ENCODE assay signal across 9 mouse cellular contexts in the genomic region with DNA sequence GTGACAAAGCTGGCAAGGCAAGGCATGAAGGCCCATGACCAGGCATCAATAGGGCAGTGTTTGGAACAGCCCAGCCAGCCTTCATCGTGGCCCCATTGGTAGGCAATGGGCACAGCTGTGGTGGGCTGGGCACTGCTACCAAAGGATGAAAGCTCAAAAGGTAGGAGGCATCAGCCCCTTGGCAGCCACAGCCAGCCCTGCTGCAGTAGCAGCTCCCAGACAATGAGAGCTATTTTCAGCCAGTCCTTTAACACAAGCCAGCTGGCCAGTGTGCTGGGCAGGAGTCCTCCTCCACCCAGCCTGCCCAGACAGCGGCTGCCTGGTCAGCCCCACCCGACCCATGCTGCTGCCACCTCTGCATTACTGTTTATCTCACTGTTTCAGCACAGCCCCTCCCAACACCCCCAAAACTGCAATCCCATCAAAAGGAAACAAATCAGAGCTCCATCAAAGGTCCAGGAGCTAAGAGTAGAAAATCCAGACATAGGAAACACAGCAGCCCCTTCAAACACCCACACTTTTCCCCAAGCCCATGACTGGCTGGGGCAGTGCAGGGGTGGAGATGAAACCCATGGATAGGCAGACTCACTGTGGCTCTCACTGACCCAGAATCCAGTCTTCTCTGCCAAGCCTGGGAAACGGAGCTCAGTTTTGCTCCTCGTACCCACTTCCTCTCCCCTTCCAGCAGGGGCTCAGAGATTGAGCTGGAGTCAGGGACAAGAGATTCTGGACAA. TPM values are rescaled to one million over a fixed set of nuclear protein-coding genes. Genes with fewer than 3 reads are reported as not detected.
DNase-seq lines count a peak whose midpoint lies in the region; ATAC-seq and TF ChIP-seq lines count a peak whose summit lies in the region.
"Had no signal": no experiment of that assay in that cellular context is flagged by ENCODE, and none has a peak within 500 bp of the region (broad histone marks: within the 10 kb centered on the region; RNA-seq: fewer than 3 reads in every experiment).

No protein-coding gene starts in this region.

- no peak overlapping the region for H3K27ac ChIP-seq in cerebellum, adult 2 months (ENCODE audit: insufficient read depth, low read length)
- H3K27ac ChIP-seq in embryonic facial prominence, embryonic 10.5 days (replicated peaks) = peak overlapping the region; percentile 84
- peak overlapping the region; percentile 84 for H3K27ac ChIP-seq in lung, postnatal 0 days (ENCODE audit: low read length)

- TF ChIP-seq POLR2A in cerebellum, adult 2 months (IDR thresholded peaks at IDR 0.05; ENCODE audit: borderline replicate concordance, insufficient read depth, low read length) = no peak

- no peak overlapping the region for H3K9ac ChIP-seq in lung, postnatal 0 days (replicated peaks; ENCODE audit: low read depth)

- TF ChIP-seq CTCF in cerebellum, adult 2 months (IDR thresholded peaks at IDR 0.05; ENCODE audit: borderline replicate concordance, insufficient read depth, low read depth, low read length) = no peak
- no peak for TF ChIP-seq CTCF in lung, postnatal 0 days (IDR thresholded peaks at IDR 0.05)

- H3K27me3 ChIP-seq in cerebellum, adult 2 months (ENCODE audit: control insufficient read depth, insufficient read depth, low read length) = no peaks in the 10 kb centered on the region
- H3K27me3 ChIP-seq in embryonic facial prominence, embryonic 10.5 days (replicated peaks; ENCODE audit: low read depth, poor library complexity, severe bottlenecking) = no peaks in the 10 kb centered on the region
- H3K27me3 ChIP-seq in lung, postnatal 0 days (replicated peaks; ENCODE audit: insufficient read depth, low read length) = no peaks in the 10 kb centered on the region

- H3K36me3 ChIP-seq in embryonic facial prominence, embryonic 10.5 days (replicated peaks) = 0 out of 2 replicates have a peak, but pooled peaks cover 4% of the 10 kb centered on the region
- H3K36me3 ChIP-seq in lung, postnatal 0 days (ENCODE audit: insufficient read depth, low read length) = no peaks in the 10 kb centered on the region

- H3K4me3 ChIP-seq in cerebellum, adult 2 months (replicated peaks; ENCODE audit: insufficient read depth, low read depth, low read length) = no peak overlapping the region
- H3K4me3 ChIP-seq in embryonic facial prominence, embryonic 10.5 days = no peak overlapping the region
- H3K4me3 ChIP-seq in lung, postnatal 0 days (ENCODE audit: low read depth, low read length) = no peak overlapping the region

- TF ChIP-seq EP300 in lung, postnatal 0 days (IDR thresholded peaks at IDR 0.05) = peak; percentile 48

- no peaks in the 10 kb centered on the region for H3K9me3 ChIP-seq in embryonic facial prominence, embryonic 10.5 days
- no peaks in the 10 kb centered on the region for H3K9me3 ChIP-seq in lung, postnatal 0 days (ENCODE audit: low read length)

- 0 out of 2 replicates have a peak, but pooled peaks cover 4% of the 10 kb centered on the region for H3K4me1 ChIP-seq in cerebellum, adult 2 months (ENCODE audit: control insufficient read depth, insufficient read depth, low read length)
- H3K4me1 ChIP-seq in embryonic facial prominence, embryonic 10.5 days = peaks cover 78% of the 10 kb centered on the region
- H3K4me1 ChIP-seq in lung, postnatal 0 days (ENCODE audit: insufficient read depth, low read depth, low read length) = peaks cover 52% of the 10 kb centered on the region

- peak; percentile 37 to 48 for DNase-seq in cerebellum, adult 2 months
- peak; percentile 57 for DNase-seq in embryonic facial prominence, embryonic 10.5 days (ENCODE audit: low spot score)
- DNase-seq in heart, adult 8-10 months (ENCODE audit: low spot score) = peak; percentile 69
- DNase-seq in kidney, postnatal 36 days = peak; percentile 36 to 46
- DNase-seq in lung, postnatal 0 days (ENCODE audit: low spot score) = peak; percentile 63
- DNase-seq in thymus, postnatal 4 days = no peak

- 20% methylated on average over 5 of the region's 5 CpGs for WGBS in cerebellum, adult 2 months
- WGBS in embryonic facial prominence, embryonic 10.5 days = 54% methylated on average over 5 of the region's 5 CpGs
- 22% methylated on average over 5 of the region's 5 CpGs for WGBS in lung, postnatal 0 days

- ATAC-seq in cerebellum, adult (ENCODE audit: insufficient number of reproducible peaks, low FRiP score, low TSS enrichment) = no peak
- ATAC-seq in lung, postnatal 0 days = peak; percentile 74
- no peak for ATAC-seq in monocyte, adult 5-6 weeks (replicated peaks; ENCODE audit: insufficient number of reproducible peaks, low FRiP score, low TSS enrichment, poor library complexity, severe bottlenecking)

- peak overlapping the region; percentile 17; the same call in 1 of the 2 replicates for H3K4me2 ChIP-seq in lung, postnatal 0 days (replicated peaks; ENCODE audit: low read depth, low read length)

RNA-seq across cellular contexts. Expression of gene Fmnl3, which starts 26.7 kb away (rescaled TPM):
- 10.0 and 10.7 TPM in 2 replicates for polyA plus RNA-seq in cerebellum, adult 2 months (2012; rRNA removed)
- polyA plus RNA-seq in embryonic facial prominence, embryonic 10.5 days (2016; fragmentation: Nextera tagmentation; extraction: Ambion mirVana) = 24.4 and 25.6 TPM in 2 replicates
- total RNA-seq in heart, adult 8-10 months (2022) = 10 to 100 TPM; 13.2 to 17.9 (median 15.8) TPM
- 25.8 and 30.7 TPM in 2 replicates for polyA plus RNA-seq in lung, postnatal 0 days (2015; fragmentation: Nextera tagmentation; extraction: Ambion mirVana)
- total RNA-seq in monocyte, adult 5-6 weeks (2017) = 29.5 to 41.3 TPM (median 31.6 TPM) in 3 replicates

RNA-seq across cellular contexts. Expression of gene Fam186b, which starts 47.9 kb away (rescaled TPM):
- polyA plus RNA-seq in cerebellum, adult 2 months (2012; rRNA removed) = 1.1 and 1.9 TPM in 2 replicates
- polyA plus RNA-seq in embryonic facial prominence, embryonic 10.5 days (2016; fragmentation: Nextera tagmentation; extraction: Ambion mirVana) = 0.30 TPM in 1 of 2 replicates, not detected in the other
- under 1 TPM in 1 of 4 experiments, not detected in 3; 0.56 TPM for total RNA-seq in heart, adult 8-10 months (2022)
- polyA plus RNA-seq in lung, postnatal 0 days (2015; fragmentation: Nextera tagmentation; extraction: Ambion mirVana) = 0.07 TPM in 1 of 2 replicates, not detected in the other
- total RNA-seq in monocyte, adult 5-6 weeks (2017) = not detected in 3 replicates
- total RNA-seq: neutrophil, adult 5-6 weeks had no signal

RNA-seq across cellular contexts. Expression of gene Prpf40b, which starts 48.7 kb away (rescaled TPM):
- polyA plus RNA-seq in cerebellum, adult 2 months (2012; rRNA removed) = 141 and 152 TPM in 2 replicates
- 72.3 and 76.1 TPM in 2 replicates for polyA plus RNA-seq in embryonic facial prominence, embryonic 10.5 days (2016; fragmentation: Nextera tagmentation; extraction: Ambion mirVana)
- 10 to 100 TPM; 16.4 to 22.6 (median 20.3) TPM for total RNA-seq in heart, adult 8-10 months (2022)
- polyA plus RNA-seq in lung, postnatal 0 days (2015; fragmentation: Nextera tagmentation; extraction: Ambion mirVana) = 37.1 and 39.9 TPM in 2 replicates
- 0.57 to 7.6 TPM (median 1.7 TPM) in 3 replicates for total RNA-seq in monocyte, adult 5-6 weeks (2017)

RNA-seq across cellular contexts. Expression of gene Tmbim6, which starts 49.1 kb away (rescaled TPM):
- polyA plus RNA-seq in cerebellum, adult 2 months (2012; rRNA removed) = 401 and 418 TPM in 2 replicates
- polyA plus RNA-seq in embryonic facial prominence, embryonic 10.5 days (2016; fragmentation: Nextera tagmentation; extraction: Ambion mirVana) = 262 and 273 TPM in 2 replicates
- total RNA-seq in heart, adult 8-10 months (2022) = 100 to 1,000 TPM; 230 to 269 (median 248) TPM
- 669 and 693 TPM in 2 replicates for polyA plus RNA-seq in lung, postnatal 0 days (2015; fragmentation: Nextera tagmentation; extraction: Ambion mirVana)
- 340 to 400 TPM (median 366 TPM) in 3 replicates for total RNA-seq in monocyte, adult 5-6 weeks (2017)
